Mouse (Mus musculus): Measurements from ENCODE around the gene Gm20388. TPM values are rescaled to one million over a fixed set of nuclear protein-coding genes. Genes with fewer than 3 reads are reported as not detected.
"Not testable (repeated sequence)": the region's sequence is repeated elsewhere in the genome, so short reads cannot be mapped to it uniquely, and the experiment has no call there.

Gene Gm20388
- polyA plus RNA-seq, 1 experiment: 18.7 TPM

- WGBS: 67% methylated on average over 5 of the region's 5 CpGs
- Histone ChIP-seq H3K4me3 (replicated peaks; ENCODE audit: insufficient read depth, low read depth, low read length) (no peak overlapping the region), H3K27ac (ENCODE audit: insufficient read depth, low read length) (no peak overlapping the region; the same call in 1 of the 2 replicates), H3K27me3 (ENCODE audit: control insufficient read depth, insufficient read depth, low read length) (no peaks in the 10 kb centered on the region), H3K4me1 (ENCODE audit: control insufficient read depth, insufficient read depth, low read length) (peaks cover 19% of the 10 kb centered on the region)
- TF ChIP-seq CTCF (IDR thresholded peaks at IDR 0.05; ENCODE audit: borderline replicate concordance, insufficient read depth, low read depth, low read length): no peak
- no peak for DNase-seq
Observed at GRCm38 (mm10) chr8:120325172-120325767, 414.6 kb downstream of the Gm20388 start.

- TF ChIP-seq POLR2A (IDR thresholded peaks at IDR 0.05; ENCODE audit: borderline replicate concordance, insufficient read depth, low read length) (no peak), CTCF (IDR thresholded peaks at IDR 0.05; ENCODE audit: borderline replicate concordance, insufficient read depth, low read depth, low read length) (peak; percentile 62)
- H3K4me1 ChIP-seq (ENCODE audit: control insufficient read depth, insufficient read depth, low read length): peaks cover 19% of the 10 kb centered on the region
- H3K4me3 ChIP-seq (replicated peaks; ENCODE audit: insufficient read depth, low read depth, low read length): no peak overlapping the region
- 74% methylated on average over 3 of the region's 3 CpGs for WGBS
- no peaks in the 10 kb centered on the region for H3K27me3 ChIP-seq (ENCODE audit: control insufficient read depth, insufficient read depth, low read length)
- H3K27ac ChIP-seq (ENCODE audit: insufficient read depth, low read length): no peak overlapping the region
- DNase-seq: peak; percentile 57 to 65
Observed at GRCm38 (mm10) chr8:120327131-120327554, 416.5 kb downstream of the Gm20388 start.

- H3K4me3 ChIP-seq (replicated peaks; ENCODE audit: insufficient read depth, low read depth, low read length): no peak overlapping the region
- DNase-seq: no peak
- WGBS: 96% methylated on average over 13 of the region's 13 CpGs
- TF ChIP-seq CTCF (IDR thresholded peaks at IDR 0.05; ENCODE audit: borderline replicate concordance, insufficient read depth, low read depth, low read length) (no peak), POLR2A (IDR thresholded peaks at IDR 0.05; ENCODE audit: borderline replicate concordance, insufficient read depth, low read length) (no peak)
- H3K27me3 ChIP-seq (ENCODE audit: control insufficient read depth, insufficient read depth, low read length): no peaks in the 10 kb centered on the region
- H3K27ac ChIP-seq (ENCODE audit: insufficient read depth, low read length): no peak overlapping the region
- H3K4me1 ChIP-seq (ENCODE audit: control insufficient read depth, insufficient read depth, low read length): peaks cover 19% of the 10 kb centered on the region
Observed at GRCm38 (mm10) chr8:120328361-120329022, 417.9 kb downstream of the Gm20388 start.

- peaks cover 19% of the 10 kb centered on the region for H3K4me1 ChIP-seq (ENCODE audit: control insufficient read depth, insufficient read depth, low read length)
- no peak for DNase-seq
- TF ChIP-seq POLR2A (IDR thresholded peaks at IDR 0.05; ENCODE audit: borderline replicate concordance, insufficient read depth, low read length): no peak
- TF ChIP-seq CTCF (IDR thresholded peaks at IDR 0.05; ENCODE audit: borderline replicate concordance, insufficient read depth, low read depth, low read length): no peak
- H3K27me3 ChIP-seq (ENCODE audit: control insufficient read depth, insufficient read depth, low read length): no peaks in the 10 kb centered on the region
- no peak overlapping the region for H3K4me3 ChIP-seq (replicated peaks; ENCODE audit: insufficient read depth, low read depth, low read length)
- WGBS: 57% methylated on average over 11 of the region's 11 CpGs
- no peak overlapping the region for H3K27ac ChIP-seq (ENCODE audit: insufficient read depth, low read length)
Observed at GRCm38 (mm10) chr8:120329030-120329748, 418.5 kb downstream of the Gm20388 start.

GRCm38 (mm10) chr8:120331027-120331426 is 420.4 kb downstream of the Gm20388 start:
- peaks cover 29% of the 10 kb centered on the region for H3K4me1 ChIP-seq (ENCODE audit: control insufficient read depth, insufficient read depth, low read length)
- 96% methylated on average over 7 of the region's 7 CpGs for WGBS
- DNase-seq: no peak
- H3K27me3 ChIP-seq (ENCODE audit: control insufficient read depth, insufficient read depth, low read length): no peaks in the 10 kb centered on the region
- no peak overlapping the region for H3K4me3 ChIP-seq (replicated peaks; ENCODE audit: insufficient read depth, low read depth, low read length)
- TF ChIP-seq POLR2A (IDR thresholded peaks at IDR 0.05; ENCODE audit: borderline replicate concordance, insufficient read depth, low read length): no peak
- no peak overlapping the region for H3K27ac ChIP-seq (ENCODE audit: insufficient read depth, low read length)

- H3K4me3 ChIP-seq (replicated peaks; ENCODE audit: insufficient read depth, low read depth, low read length): no peak overlapping the region
- H3K4me1 ChIP-seq (ENCODE audit: control insufficient read depth, insufficient read depth, low read length): peaks cover 27% of the 10 kb centered on the region
- 77% methylated on average over 16 of the region's 16 CpGs for WGBS
- H3K27me3 ChIP-seq (ENCODE audit: control insufficient read depth, insufficient read depth, low read length): no peaks in the 10 kb centered on the region
- peak; percentile 47 to 49 for DNase-seq
- TF ChIP-seq POLR2A (IDR thresholded peaks at IDR 0.05; ENCODE audit: borderline replicate concordance, insufficient read depth, low read length) (no peak), CTCF (IDR thresholded peaks at IDR 0.05; ENCODE audit: borderline replicate concordance, insufficient read depth, low read depth, low read length) (peak; percentile 48; the same call in 1 of the 2 replicates)
- no peak overlapping the region for H3K27ac ChIP-seq (ENCODE audit: insufficient read depth, low read length)
Observed at GRCm38 (mm10) chr8:120332379-120333229, 422.0 kb downstream of the Gm20388 start.

GRCm38 (mm10) chr8:120333681-120334080 is 423.0 kb downstream of the Gm20388 start:
- Histone ChIP-seq H3K27ac (ENCODE audit: insufficient read depth, low read length) (no peak overlapping the region), H3K4me1 (ENCODE audit: control insufficient read depth, insufficient read depth, low read length) (peaks cover 24% of the 10 kb centered on the region), H3K27me3 (ENCODE audit: control insufficient read depth, insufficient read depth, low read length) (no peaks in the 10 kb centered on the region), H3K4me3 (replicated peaks; ENCODE audit: insufficient read depth, low read depth, low read length) (no peak overlapping the region)
- TF ChIP-seq CTCF (IDR thresholded peaks at IDR 0.05; ENCODE audit: borderline replicate concordance, insufficient read depth, low read depth, low read length): no peak
- TF ChIP-seq POLR2A (IDR thresholded peaks at IDR 0.05; ENCODE audit: borderline replicate concordance, insufficient read depth, low read length): no peak
- WGBS: 96% methylated on average over 4 of the region's 4 CpGs
- no peak for DNase-seq

GRCm38 (mm10) chr8:120334261-120334660 is 423.6 kb downstream of the Gm20388 start:
- not testable (repeated sequence) for H3K27me3 ChIP-seq (ENCODE audit: control insufficient read depth, insufficient read depth, low read length); H3K27ac ChIP-seq (ENCODE audit: insufficient read depth, low read length); DNase-seq; H3K4me3 ChIP-seq (replicated peaks; ENCODE audit: insufficient read depth, low read depth, low read length)
- peaks cover 18% of the 10 kb centered on the region for H3K4me1 ChIP-seq (ENCODE audit: control insufficient read depth, insufficient read depth, low read length)
- WGBS: 95% methylated on average over 3 of the region's 3 CpGs
